Mouse (Mus musculus): ENCODE results near the gene Akap13.

DNA sequence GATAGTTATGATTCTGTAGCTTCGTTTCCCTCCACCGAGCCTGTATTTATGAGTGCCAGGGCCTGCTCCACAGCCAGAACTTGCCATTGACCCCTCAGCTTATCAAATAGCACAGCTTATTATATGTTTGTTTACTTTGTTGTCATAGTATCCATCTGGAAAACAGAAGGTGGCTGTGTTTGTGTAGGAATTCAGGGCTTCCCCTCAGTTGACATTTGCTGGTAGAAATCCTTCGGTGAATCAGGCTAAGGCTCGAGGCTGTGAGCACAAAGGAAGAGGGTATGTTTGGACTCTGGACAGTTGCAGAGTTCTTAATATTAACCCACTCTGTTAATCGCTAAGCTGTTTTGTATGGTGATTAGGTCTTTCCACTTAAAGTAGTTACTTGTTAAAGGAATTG is 43.3 kb downstream of the Akap13 start:
- TF ChIP-seq MAFK (IDR thresholded peaks at IDR 0.05; ENCODE audit: insufficient read depth, low read depth, low read length) (no peak), ZC3H11A (IDR thresholded peaks at IDR 0.05; ENCODE audit: borderline replicate concordance, low read depth, low read length) (no peak), HCFC1 (IDR thresholded peaks at IDR 0.05; ENCODE audit: borderline replicate concordance, insufficient read depth, low read length) (no peak), ZNF384 (IDR thresholded peaks at IDR 0.05; ENCODE audit: low read depth, low read length) (no peak)
